Mouse (Mus musculus) embryonic facial prominence, embryonic 15.5 days (tissue): ENCODE measurements around the gene Bcar3. TPM values are rescaled to one million over a fixed set of nuclear protein-coding genes. Genes with fewer than 3 reads are reported as not detected.
A peak's percentile ranks its signal among the peaks of the same experiment; 100 is the strongest.
"Not testable (repeated sequence)": the region's sequence is repeated elsewhere in the genome, so short reads cannot be mapped to it uniquely, and the experiment has no call there.

Experiments used
- ATAC-seq: fragments of 200-750 bp; cut with Nextera tagmentation; 2 replicates; pipeline ENCODE4 v1.8.0; 2017; ENCODE audit warnings: low read depth, moderate TSS enrichment; ENCODE audit not compliant: insufficient number of reproducible peaks, low FRiP score, low TSS enrichment
- H3K27ac ChIP-seq: fragments of 300-500 bp; sonication (generic); replicated peaks from 2 replicates; pipeline ENCODE4 v1.5.1; 2015; ENCODE audit warnings: mild to moderate bottlenecking, inconsistent platforms
- H3K27me3 ChIP-seq: fragments of 300-500 bp; sonication (generic); 2 replicates; pipeline ENCODE4 v1.6.1; 2015; ENCODE audit warnings: inconsistent platforms
- H3K36me3 ChIP-seq: fragments of 300-500 bp; sonication (generic); 2 replicates; pipeline ENCODE4 v1.6.1; 2015; ENCODE audit warnings: mild to moderate bottlenecking, inconsistent platforms
- H3K4me1 ChIP-seq: fragments of 300-500 bp; sonication (generic); 2 replicates; pipeline ENCODE4 v1.6.1; 2015; ENCODE audit warnings: inconsistent platforms
- H3K4me2 ChIP-seq: fragments of 300-500 bp; sonication (generic); replicated peaks from 2 replicates; pipeline ENCODE4 v1.6.1; 2015; ENCODE audit warnings: mild to moderate bottlenecking, inconsistent platforms
- H3K4me3 ChIP-seq: fragments of 300-500 bp; sonication (generic); replicated peaks from 2 replicates; pipeline ENCODE4 v1.5.1; 2015; ENCODE audit warnings: mild to moderate bottlenecking, inconsistent platforms
- H3K9ac ChIP-seq: fragments of 300-500 bp; sonication (generic); 2 replicates; pipeline ENCODE4 v1.6.1; 2015; ENCODE audit warnings: inconsistent platforms
- H3K9me3 ChIP-seq: fragments of 300-500 bp; sonication (generic); replicated peaks from 2 replicates; pipeline ENCODE4 v1.6.1; 2016; ENCODE audit warnings: inconsistent platforms
- WGBS: fragments of 180-500 bp; shearing (Covaris S2); methylation state at CpG from one replicate; pipeline ENCODE4 v1.1.7; 2015; 5-methylcytosine and 5-hydroxymethylcytosine counted together
- polyA plus RNA-seq: library from polyadenylated mRNA; unstranded; fragments of >200 nt; fragmentation: Nextera tagmentation; extraction: Ambion mirVana; gene quantifications from 2 replicates; pipeline ENCODE4 v1.2.1, GENCODE M21; 2015

The Bcar3 gene
- polyA plus RNA-seq, 1 experiment from 2014 or later = 12.6 TPM

DNA sequence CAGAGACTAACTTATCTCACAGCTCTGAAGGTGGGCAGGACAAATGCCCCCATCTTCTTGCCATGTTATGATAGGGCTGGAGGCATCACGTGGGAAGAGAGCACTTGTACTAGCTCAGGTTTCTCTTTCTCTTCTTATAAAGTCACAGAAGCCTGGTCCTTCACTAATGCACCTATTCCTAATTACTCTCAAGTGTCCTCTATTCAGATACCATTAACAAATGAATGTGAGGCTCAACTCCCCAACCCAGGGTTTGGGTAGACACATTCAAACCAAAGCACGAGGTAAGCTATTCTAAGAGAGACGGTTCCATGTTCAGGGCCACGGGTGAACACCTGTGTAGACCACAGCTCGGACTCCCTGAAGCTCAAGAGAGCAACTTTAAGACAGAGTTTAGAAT lies 96.0 kb downstream of the Bcar3 start:
- ATAC-seq = no peak
- Histone ChIP-seq H3K27ac (no peak overlapping the region), H3K4me2 (no peak overlapping the region), H3K4me1 (no peaks in the 10 kb centered on the region), H3K4me3 (no peak overlapping the region), H3K27me3 (no peaks in the 10 kb centered on the region), H3K36me3 (no peaks in the 10 kb centered on the region), H3K9ac (no peak overlapping the region), H3K9me3 (no peaks in the 10 kb centered on the region)
- WGBS = 87% methylated on average over 5 of the region's 5 CpGs

DNA sequence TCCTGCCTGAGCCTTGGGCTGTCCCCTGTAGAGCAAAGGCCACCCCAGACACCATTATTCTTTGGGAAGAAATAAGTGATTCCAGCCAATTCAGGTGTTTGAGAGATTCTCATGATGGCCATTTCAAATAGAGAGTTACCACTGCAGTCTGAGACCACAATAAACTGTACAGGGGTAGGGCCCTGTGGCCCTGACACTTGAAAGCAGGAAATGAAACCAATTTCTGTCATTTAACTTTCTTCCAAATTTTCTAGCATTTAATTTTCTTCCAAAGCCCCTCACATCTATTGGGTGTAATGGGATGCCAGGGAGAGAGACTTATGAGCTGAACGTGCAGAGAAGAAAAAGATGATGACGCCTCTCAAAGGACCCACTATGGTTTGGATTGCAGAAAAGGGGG lies 97.2 kb downstream of the Bcar3 start:
- H3K4me2 ChIP-seq = no peak overlapping the region
- H3K4me1 ChIP-seq = no peaks in the 10 kb centered on the region
- WGBS = 88% methylated on average over 2 of the region's 2 CpGs
- no peak for ATAC-seq
- H3K36me3 ChIP-seq = no peaks in the 10 kb centered on the region
- no peak overlapping the region for H3K4me3 ChIP-seq
- H3K9me3 ChIP-seq = no peaks in the 10 kb centered on the region
- no peak overlapping the region for H3K9ac ChIP-seq
- H3K27ac ChIP-seq = no peak overlapping the region
- no peaks in the 10 kb centered on the region for H3K27me3 ChIP-seq

- H3K36me3 ChIP-seq = no peaks in the 10 kb centered on the region
- H3K27ac ChIP-seq = no peak overlapping the region
- 26% methylated on average over 12 of the region's 12 CpGs for WGBS
- no peaks in the 10 kb centered on the region for H3K9me3 ChIP-seq
- ATAC-seq = no peak
- no peaks in the 10 kb centered on the region for H3K4me1 ChIP-seq
- no peak overlapping the region for H3K4me3 ChIP-seq
- H3K9ac ChIP-seq = no peak overlapping the region
- H3K27me3 ChIP-seq = no peaks in the 10 kb centered on the region
- H3K4me2 ChIP-seq = no peak overlapping the region
These were observed 97.9 kb downstream of the Bcar3 start for GRCm38 (mm10) chr3:122391816-122392215.

DNA sequence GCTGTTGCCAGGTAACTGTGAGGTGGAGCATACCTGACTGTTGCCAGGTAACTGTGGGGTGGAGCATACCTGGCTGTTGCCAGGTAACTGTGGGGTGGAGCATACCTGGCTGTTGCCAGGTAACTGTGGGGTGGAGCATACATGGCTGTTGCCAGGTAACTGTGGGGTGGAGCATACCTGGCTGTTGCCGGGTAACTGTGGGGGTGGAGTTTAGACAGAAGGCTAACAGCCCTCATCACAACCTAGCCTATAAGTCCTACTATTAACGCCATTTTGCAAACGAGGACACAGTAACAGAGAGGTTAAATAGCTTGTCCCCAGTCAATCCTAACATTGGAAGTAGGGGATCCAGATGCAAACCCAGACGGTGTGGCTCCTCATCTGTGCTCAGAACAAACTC lies 99.5 kb downstream of the Bcar3 start:
- not testable (repeated sequence) for H3K27ac ChIP-seq, H3K4me1 ChIP-seq, H3K9me3 ChIP-seq, H3K9ac ChIP-seq, ATAC-seq, H3K4me2 ChIP-seq, H3K36me3 ChIP-seq, H3K27me3 ChIP-seq, H3K4me3 ChIP-seq
- 45% methylated on average over 4 of the region's 4 CpGs for WGBS

DNA sequence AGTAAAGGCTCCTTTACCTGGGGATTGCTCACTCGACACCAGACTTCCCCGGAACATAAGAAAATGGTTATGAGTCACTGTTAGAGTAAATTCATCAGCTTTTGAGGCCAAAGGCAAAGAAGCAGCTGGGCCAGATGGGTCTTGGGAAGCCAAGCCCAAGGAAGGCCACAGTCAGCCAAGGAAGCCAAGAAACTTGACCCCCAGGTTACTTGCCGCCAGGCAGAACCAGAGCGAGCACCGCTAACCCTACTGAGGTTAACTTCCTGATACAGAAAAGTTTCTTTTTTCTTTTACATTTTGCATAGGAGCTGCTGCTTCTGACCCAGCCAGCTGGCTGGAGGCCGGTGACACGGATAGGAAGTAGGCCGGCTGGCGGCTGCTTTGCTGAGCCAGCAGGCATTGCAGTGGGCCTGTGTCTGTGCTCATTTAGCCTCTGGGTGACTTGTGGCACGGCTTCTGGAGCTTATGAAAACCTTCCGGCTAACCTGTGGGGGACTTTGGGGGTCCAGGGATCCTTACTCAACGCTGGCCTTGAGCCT lies 100.0 kb downstream of the Bcar3 start:
- Histone ChIP-seq H3K27me3 (no peaks in the 10 kb centered on the region), H3K4me2 (no peak overlapping the region), H3K27ac (no peak overlapping the region), H3K4me1 (no peaks in the 10 kb centered on the region), H3K36me3 (no peaks in the 10 kb centered on the region), H3K9me3 (no peaks in the 10 kb centered on the region), H3K4me3 (no peak overlapping the region), H3K9ac (no peak overlapping the region)
- WGBS = 75% methylated on average over 12 of the region's 12 CpGs
- ATAC-seq = no peak

DNA sequence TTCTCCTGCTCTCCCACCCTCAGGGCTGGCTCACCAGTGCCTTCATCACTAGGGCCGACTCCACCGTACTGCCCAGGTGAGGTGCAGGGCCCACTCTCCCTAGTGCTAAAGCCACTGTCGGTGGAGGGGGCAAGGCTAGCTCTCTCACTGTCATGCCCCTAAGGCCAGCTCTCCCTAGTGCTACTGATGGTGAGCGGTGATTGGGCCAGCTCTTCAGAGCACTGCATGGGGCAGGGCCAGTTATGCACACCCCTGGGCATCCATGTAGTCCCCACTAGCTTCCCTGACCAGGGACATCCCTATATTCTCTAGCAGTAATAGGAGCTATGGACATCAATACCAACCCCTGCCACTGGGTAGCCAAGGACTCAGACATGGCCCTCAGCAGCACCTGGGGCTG lies 103.0 kb downstream of the Bcar3 start:
- Histone ChIP-seq H3K27me3 (no peaks in the 10 kb centered on the region), H3K4me3 (no peak overlapping the region), H3K4me1 (no peaks in the 10 kb centered on the region), H3K9ac (no peak overlapping the region), H3K9me3 (no peaks in the 10 kb centered on the region), H3K27ac (no peak overlapping the region), H3K36me3 (no peaks in the 10 kb centered on the region), H3K4me2 (no peak overlapping the region)
- peak; percentile 43; the same call in 1 of the 2 replicates for ATAC-seq
- WGBS = 82% methylated on average over 4 of the region's 4 CpGs

DNA sequence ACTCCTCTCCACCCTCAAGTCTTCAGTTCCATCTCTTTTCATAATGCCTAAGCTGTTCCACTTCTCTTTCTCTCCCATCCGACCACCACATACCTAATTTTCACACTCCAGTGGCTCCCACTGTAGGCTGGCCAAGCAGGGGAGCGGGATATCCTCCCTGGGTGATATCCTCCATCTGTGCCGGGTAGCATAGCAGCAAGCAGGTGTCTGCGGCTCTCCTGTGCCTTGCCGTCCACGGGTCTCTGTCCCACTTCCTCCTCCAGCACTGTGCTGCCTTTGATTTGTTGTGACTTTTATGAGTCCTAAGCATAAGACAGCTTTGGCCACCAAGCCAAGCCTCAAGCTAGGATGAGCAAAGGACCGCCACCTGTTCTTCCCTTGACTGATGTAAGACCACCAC lies 103.5 kb downstream of the Bcar3 start:
- H3K9ac ChIP-seq = no peak overlapping the region
- no peak overlapping the region for H3K27ac ChIP-seq
- H3K4me1 ChIP-seq = peaks cover 4% of the 10 kb centered on the region; the same call in 1 of the 2 replicates
- no peak overlapping the region for H3K4me3 ChIP-seq
- no peaks in the 10 kb centered on the region for H3K27me3 ChIP-seq
- ATAC-seq = no peak
- H3K4me2 ChIP-seq = no peak overlapping the region
- H3K36me3 ChIP-seq = no peaks in the 10 kb centered on the region
- no peaks in the 10 kb centered on the region for H3K9me3 ChIP-seq
- 87% methylated on average over 7 of the region's 7 CpGs for WGBS

- no peaks in the 10 kb centered on the region for H3K9me3 ChIP-seq
- H3K4me2 ChIP-seq = no peak overlapping the region
- H3K4me1 ChIP-seq = peaks cover 4% of the 10 kb centered on the region; the same call in 1 of the 2 replicates
- H3K27me3 ChIP-seq = no peaks in the 10 kb centered on the region
- H3K27ac ChIP-seq = no peak overlapping the region
- H3K9ac ChIP-seq = no peak overlapping the region
- no peak for ATAC-seq
- no peak overlapping the region for H3K4me3 ChIP-seq
- H3K36me3 ChIP-seq = no peaks in the 10 kb centered on the region
- WGBS = 95% methylated on average over 2 of the region's 2 CpGs
These were observed 107.1 kb downstream of the Bcar3 start for GRCm38 (mm10) chr3:122401011-122401410.

- no peak overlapping the region for H3K4me2 ChIP-seq
- no peak overlapping the region for H3K9ac ChIP-seq
- H3K4me1 ChIP-seq = peaks cover 4% of the 10 kb centered on the region; the same call in 1 of the 2 replicates
- no peak overlapping the region for H3K4me3 ChIP-seq
- H3K36me3 ChIP-seq = no peaks in the 10 kb centered on the region
- 37% methylated on average over 5 of the region's 5 CpGs for WGBS
- no peaks in the 10 kb centered on the region for H3K27me3 ChIP-seq
- no peak for ATAC-seq
- no peaks in the 10 kb centered on the region for H3K9me3 ChIP-seq
- no peak overlapping the region for H3K27ac ChIP-seq
These were observed 108.2 kb downstream of the Bcar3 start for GRCm38 (mm10) chr3:122402143-122402542.

DNA sequence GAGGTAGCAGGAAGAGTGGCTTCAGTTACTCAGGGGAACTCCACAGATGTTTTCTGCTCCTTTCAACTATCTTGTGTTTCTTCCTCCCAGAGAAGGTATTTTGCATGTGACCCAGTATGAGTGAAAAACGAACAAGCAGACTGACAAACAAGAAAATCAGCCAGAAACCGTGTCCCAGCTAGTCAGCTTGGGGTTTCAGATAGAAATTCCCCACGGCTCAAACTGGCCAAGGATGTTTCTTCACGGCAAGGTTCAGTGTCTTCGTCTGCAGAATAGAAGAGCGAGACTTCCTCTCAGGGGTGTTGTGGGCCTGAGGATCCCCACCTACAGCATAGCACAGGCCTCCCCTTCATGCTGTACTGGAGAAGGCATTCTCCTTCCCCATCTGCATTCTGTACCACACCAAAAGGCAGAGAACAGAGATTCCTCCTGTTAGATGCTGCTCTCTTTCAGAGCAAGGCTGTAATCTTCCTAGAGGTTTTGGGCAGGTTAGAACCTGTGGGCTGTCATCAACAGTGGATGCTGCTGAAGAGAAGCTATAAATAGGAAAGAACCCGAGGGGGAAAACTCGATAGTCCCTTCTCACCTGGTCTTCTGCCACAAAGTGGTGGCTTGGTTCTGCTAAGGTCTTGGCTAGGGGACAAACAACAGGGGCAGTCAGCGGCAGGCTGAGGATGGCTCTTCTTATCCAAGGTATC lies 110.1 kb downstream of the Bcar3 start:
- peak overlapping the region; percentile 17; the same call in 1 of the 2 replicates for H3K27ac ChIP-seq

DNA sequence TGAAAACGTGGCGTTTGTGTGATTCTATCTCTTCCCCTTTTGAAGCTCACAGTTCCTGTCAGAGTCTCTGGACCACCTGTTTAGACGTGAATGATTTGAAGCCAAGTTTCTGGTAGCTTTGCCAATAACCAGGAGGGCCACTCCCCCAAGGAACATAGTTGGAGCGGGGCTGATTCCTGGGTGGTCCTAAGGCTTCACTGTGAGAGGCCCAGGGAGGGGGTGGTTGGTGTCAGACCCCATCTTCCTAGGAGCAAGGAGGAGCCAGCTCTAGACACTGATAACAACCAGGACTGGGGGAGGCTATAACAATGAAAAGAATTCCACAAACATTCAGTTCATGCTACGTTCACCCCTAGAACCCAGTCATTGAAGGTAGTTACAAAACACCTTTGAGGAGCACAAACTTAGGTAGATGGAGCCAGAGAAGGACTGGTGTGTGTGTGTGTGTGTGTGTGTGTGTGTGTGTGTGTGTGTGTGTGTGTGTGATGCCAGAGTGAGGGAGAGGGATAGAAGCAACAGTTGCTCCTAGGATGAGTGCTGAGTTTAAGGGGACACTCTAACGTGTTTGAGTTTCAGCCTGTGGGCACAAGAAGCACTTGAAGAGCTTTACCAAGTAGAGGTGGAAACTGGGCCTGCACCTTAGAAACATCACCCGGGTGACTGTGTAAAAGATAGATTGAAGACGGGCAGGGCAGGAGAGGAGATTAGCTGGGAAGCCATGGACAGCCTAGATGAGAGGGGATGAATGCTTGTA lies 111.4 kb downstream of the Bcar3 start:
- no peak overlapping the region for H3K9ac ChIP-seq
- no peak overlapping the region for H3K4me2 ChIP-seq
- no peaks in the 10 kb centered on the region for H3K9me3 ChIP-seq
- no peaks in the 10 kb centered on the region for H3K36me3 ChIP-seq
- H3K4me3 ChIP-seq = no peak overlapping the region
- H3K4me1 ChIP-seq = peaks cover 4% of the 10 kb centered on the region; the same call in 1 of the 2 replicates
- no peak for ATAC-seq
- WGBS = 51% methylated on average over 8 of the region's 8 CpGs
- no peaks in the 10 kb centered on the region for H3K27me3 ChIP-seq
- H3K27ac ChIP-seq = no peak overlapping the region

More for the DNA sequence above, 110.1 kb downstream of the Bcar3 start:
- H3K4me1 ChIP-seq = peaks cover 4% of the 10 kb centered on the region; the same call in 1 of the 2 replicates
- no peak overlapping the region for H3K9ac ChIP-seq
- H3K4me3 ChIP-seq = no peak overlapping the region
- H3K36me3 ChIP-seq = no peaks in the 10 kb centered on the region
- no peak for ATAC-seq
- no peaks in the 10 kb centered on the region for H3K27me3 ChIP-seq
- H3K4me2 ChIP-seq = no peak overlapping the region
- WGBS = 58% methylated on average over 9 of the region's 9 CpGs
- no peaks in the 10 kb centered on the region for H3K9me3 ChIP-seq
